Mouse (Mus musculus) cerebellum, adult 18-20 months (tissue): ENCODE data around the gene Slc25a45.

ENCODE experiments used
- DNase-seq, 2 experiments: peaks; one replicate each; pipeline ENCODE4 v3.0.0; 2021

The Slc25a45 gene

DNA sequence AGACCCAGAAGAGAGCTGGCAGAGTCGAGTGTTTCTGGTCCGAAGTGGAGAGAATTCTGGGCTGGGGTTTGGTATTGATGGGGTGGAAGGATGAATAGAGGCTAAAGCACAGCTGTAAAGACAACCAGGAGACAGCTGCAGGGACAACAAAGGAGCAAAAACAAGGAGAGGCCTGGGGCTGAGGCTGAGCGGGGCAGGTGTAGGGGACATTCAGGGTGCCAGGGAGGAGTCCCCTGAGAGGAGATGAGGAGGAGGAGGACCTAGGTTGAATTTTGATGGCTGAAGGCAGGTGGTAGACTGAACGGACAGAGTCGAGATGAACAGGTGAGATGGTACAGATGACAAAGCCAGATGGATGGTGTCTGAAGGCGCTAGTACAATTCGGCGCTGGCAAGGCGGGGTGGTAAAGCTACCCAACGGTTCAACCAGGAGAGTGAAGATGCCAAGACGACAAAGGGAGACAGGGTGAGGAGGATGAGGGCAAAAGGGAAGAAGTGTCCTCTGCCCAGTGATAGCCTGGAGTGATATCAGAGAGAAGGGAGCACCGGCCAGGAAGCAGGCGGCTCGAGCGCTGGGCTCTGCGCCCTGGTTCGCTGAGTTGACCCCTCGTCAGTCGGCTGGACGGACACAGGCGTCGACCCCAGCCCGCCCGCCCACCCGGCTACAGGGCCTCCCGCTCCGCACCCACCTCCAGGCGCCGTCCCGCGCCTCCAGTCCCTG lies 15.8 kb downstream of the Slc25a45 start:
- DNase-seq = no peak

DNA sequence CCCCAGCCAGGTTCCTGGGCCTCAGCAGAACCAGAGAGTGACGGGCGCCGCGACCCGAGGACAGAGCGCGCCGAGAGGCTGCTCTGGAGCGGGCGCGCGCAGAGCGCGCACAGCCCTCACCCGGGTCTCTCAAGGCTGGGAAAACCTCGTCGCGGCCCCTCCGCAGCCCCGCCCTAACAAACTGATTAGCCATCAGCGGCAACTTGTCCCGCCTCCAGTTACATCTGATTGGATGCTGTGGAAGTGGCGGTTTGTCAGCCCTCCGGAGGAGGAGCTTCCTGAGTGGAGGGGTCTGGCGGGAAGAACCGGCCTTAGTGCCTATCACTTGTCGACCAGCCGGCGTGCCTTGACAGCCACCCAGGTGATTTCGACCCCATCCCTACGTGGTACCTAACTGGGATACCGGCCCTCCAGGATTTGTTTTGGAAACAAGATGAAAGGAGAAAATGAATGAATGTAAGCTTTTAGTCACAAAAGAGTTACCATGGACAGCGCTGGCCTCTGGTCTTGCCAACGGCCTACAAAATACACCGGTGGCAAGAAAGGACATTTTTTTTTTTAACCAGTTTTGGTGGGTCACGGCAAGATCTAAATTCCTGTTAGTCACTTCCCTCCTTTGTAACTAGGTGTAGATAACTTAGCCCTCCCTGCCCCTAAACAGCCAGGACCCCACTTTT lies 16.5 kb downstream of the Slc25a45 start, which contains the start of gene Tigd3:
Tigd3 (minus strand) TSS at position 148 of the 677 bp plus-strand sequence.
- peak; percentile 96 to 99 for DNase-seq

DNA sequence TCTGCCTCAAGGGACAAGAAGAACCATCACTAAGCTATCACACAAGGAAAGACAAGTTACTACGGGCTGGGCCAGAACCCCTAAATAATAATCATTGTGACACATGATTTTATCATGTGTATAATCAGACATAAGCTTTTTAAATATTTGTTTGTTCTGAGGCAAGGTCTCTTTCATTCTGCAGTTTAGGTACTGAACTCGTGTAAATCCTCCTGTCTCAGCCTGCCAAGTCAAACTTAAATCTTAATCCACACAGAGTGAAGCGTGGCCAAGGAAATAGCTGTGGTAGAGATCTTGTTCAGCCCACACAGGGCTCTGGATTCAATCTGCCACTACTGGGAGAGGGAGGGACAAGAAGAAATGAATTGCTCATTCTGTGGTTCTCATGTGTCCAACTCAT lies 29.7 kb downstream of the Slc25a45 start:
- DNase-seq = no peak

DNA sequence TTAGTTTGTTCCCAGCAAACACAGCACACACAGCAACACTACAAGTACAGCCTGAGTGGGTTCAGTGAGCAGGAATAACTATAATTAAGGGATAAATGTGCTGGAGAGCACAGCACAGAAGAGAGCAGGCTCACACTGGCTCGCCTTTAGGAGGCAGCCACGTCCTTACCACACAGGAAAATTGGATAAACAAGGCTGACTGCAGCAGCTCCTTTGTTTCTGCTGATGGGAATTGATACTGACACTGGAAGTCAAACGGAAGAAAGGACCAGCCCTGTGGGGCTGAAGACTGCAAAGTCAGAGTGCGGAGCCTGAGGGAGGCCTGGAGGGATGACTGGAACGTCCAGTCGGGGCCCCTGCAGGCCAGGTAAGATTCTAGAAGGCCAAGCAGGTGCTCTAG lies 32.6 kb downstream of the Slc25a45 start:
- DNase-seq = no peak

DNA sequence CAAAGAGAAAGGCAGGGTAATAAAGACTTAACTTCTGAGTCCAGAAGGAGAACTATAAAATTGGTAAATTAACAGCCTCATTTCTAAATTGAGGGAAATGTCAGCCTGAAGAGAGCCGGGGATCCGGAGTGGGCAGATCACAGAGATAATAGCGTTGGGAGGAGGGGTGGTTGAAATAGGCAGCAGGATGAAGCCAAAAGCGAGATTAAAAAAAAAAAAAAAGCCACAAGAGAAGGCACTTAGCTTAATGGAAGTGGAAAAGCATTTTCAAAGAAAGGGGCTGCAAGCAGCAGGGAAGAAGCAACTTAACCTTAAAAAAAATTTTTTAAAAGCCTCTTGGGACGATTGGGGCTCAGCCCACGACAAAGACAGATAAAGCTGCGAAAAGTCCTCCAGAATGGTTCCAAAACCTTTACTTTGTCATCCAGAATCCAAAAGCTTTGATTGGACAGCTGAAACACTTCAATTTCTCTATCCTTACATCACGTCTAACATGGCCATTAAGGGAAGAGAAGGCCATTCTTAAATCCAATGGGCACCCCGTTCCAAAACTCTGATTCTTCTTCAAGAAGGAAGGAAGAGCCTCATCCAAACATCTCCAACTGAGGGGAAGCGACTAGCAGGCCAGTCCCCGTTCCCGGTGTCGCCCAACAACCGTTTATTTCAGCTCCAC lies 34.0 kb downstream of the Slc25a45 start:
- no peak for DNase-seq

DNA sequence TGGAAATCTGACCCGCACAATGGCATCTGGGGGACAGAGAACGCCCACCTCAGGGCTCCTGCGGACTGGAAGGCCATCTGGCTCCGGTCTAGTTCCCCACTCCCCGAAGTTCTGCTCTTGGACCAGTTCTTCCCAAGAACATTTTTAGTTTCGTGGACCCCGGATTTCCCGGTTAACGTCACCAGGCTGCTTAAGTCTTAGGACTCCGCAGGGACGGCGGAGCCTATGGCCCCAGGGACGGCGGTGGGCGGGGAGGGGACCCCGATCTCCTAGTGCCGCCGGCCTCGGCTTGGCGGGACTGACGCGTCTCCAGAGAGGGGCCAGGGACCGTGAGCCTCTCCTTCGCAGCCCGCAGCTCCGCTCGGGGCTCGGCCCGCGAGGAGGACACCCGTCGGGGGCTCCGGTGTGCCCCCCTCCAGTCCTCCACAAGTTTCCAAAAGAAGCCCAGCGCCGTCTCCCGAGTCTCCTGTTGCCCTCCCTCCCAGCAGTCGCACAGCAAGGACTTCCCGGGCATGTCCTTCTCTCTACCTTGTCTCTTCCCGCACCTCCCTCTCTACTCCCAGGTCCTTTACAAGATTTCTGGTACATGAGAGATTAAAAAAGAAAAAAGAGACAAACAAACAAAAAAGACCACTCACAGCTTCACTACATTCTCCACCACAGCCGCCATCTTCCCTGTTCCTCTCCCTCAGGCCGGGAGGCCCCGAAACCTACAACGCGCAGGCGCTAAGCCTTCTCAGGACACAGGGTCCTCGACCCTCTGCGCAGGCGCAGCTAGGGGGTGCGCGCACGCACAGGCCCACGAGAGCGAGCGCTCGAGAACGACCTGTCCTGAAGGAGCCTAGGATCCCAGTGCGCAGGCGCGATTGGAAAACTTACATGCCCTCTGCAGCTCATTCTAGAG lies 34.7 kb downstream of the Slc25a45 start:
- peak; percentile 99 to 100 for DNase-seq

DNA sequence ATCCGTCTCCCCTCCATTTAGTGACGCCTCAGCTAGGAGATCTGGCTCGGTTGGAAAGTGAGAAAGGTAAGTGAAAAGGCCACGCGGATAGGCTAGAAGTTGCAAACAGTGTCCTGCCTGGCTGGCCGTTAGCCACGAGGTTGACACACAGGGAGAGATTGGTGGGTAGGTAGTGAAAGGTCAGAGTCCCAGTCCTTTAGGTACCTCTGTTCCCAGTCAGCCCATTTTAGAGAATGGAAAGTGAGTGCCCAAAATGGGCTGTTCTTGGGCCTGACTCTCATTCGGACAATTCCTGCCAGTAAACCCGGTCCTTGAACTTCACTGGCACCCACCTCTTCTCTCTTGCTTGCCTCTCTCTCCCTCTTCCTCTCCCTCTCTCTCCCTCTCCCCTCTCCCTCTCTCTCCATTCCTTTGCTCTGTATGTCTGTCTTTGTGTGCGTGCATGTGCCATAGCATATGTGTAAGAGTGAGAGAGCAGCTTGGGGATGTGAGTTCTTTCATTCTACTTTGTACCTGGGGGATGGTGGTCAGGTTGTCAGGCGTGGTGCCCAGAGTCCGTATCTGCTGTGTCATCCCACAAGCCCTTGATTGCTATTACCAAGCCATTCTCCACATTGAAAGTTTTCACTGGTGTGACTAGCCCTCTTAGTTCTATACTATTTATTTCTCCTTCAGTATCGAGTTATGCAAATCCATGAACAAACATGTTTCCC lies 35.6 kb downstream of the Slc25a45 start, which contains the start of gene Dpf2:
Dpf2 (minus strand) TSS at position 4 of the 713 bp plus-strand sequence.
- no peak for DNase-seq

DNA sequence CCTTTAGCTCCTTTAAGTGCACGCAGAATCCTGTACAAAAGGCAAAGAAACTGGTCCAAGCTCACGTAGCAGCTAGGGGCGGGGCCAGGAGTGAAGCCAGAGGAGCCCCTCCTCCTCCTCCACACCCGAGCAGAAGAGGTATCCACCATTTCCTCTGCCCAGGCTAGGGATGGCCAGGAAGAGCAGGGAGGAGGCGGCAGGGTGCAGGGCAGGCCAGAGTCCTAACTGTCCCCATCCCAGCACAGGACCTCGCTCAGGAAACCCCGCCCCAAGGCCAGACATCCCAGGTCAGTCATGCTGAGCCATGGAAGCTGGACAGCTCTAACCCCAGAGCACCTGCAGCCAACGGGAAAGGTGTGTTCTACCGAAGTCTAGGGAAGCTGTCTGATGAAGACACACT lies 44.1 kb downstream of the Slc25a45 start:
- no peak for DNase-seq

DNA sequence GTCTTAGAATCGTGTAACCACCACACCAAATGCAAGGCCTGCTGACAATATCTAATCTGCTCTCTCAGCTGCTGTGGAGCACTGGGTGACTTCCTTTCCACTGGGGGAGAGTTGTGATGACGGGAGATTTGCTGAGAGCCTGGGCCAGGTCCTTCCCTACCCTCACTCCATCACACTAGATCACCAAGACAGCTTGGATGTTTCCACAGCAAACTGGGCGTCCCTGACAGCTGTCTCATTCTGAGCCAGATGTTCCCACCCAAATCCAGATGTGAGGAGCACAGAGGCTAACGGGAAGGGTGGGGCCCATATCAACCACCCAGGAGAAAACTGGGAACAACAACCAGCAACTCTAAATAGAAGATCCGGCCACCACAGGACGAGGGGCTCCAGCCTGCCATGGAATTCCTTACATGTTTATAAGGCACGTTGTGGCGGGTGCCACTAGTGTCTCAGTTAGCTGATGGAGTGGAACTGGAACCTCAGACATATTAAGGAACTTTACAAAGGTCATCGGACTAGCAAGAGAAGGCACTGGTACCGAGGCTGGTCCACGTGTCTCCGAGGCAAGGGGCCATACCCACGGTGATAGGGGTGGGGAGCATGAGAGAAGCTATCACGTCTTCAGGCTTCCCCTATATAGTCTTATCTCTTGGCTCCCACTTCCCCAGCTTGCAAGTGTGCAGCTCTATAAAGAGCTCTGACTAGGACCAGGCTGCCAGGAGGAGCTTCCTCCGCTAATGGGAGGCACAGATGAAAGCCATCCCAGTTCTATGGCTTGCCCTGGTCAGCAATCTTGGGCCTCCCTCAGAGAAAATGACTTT lies 44.7 kb downstream of the Slc25a45 start:
- DNase-seq = no peak

DNA sequence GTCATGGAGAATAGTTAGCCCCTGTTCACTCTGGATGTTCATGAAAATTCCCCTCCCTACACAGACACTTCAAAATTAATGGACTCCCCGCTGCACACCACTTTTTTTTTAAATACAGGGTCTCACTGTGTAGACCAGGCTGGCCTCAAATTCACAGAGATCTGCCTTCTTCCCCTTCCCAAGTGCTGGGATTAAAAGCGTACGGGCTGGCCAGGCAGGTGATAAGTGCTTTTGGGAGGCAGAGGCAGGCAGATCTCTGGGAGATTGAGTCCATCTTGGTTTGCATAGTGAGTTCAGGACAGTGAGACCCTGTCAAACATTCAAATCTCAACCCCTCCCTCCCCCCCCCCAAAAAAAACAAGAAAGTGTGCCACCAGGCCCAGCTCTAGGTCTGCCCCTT lies 45.4 kb downstream of the Slc25a45 start:
- DNase-seq = no peak

DNA sequence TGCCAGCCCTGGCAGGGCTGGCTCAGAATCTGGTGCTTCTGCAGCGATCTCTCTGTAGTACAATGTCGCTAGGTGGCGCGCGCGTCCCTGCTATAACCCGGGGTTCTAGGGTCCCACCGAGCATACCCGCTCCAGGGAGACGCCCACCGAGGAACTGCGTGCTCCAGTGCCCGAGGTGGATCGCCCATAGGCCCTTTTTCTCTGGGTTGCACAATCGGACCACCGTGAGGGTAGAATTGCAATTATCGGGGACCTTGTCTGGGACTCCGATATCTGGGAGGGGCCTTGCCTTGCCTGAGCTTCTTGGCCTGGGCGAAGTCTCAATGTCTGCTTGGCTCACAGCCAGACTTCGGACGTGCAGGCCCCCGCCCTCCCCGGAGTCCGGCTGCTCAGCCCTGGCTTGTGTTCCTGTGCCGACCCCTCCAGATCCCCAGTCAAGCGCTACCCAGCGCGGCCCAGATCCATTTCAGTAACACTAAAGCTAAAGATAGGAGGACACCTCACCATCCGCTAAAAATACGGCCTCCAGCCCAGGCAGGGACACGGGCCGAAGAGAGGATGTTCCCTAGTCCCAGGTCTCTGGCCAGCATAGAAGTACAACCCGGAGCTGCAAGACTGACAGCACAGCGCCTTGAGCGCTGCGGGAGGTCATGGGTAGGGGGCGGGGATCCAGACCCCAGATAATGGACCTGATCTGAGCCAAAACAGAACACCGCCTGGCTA lies 46.5 kb downstream of the Slc25a45 start:
- peak; percentile 90 to 94 for DNase-seq

DNA sequence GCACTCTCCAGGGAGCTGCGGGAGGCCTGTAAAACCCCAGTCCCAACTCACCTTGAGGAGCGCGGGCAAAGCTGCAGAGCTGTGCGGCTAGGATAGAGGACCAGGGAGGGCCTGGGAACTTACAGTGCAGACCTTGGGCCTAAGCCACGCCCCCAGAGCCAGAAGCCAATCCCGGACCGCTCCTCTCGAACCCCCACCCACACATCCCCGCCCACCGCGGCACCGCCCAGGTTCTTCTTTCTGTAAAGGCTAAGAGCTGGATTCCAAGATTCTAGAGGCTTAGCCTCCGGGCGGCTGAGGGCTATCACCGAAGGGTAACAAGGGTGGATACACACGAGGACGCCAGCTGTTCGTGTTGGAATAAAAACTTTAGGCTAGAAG lies 47.1 kb downstream of the Slc25a45 start, which contains the start of gene Cdc42ep2:
Cdc42ep2 (minus strand) TSS at position 104 of the 381 bp plus-strand sequence.
- DNase-seq = peak; percentile 96 to 98

DNA sequence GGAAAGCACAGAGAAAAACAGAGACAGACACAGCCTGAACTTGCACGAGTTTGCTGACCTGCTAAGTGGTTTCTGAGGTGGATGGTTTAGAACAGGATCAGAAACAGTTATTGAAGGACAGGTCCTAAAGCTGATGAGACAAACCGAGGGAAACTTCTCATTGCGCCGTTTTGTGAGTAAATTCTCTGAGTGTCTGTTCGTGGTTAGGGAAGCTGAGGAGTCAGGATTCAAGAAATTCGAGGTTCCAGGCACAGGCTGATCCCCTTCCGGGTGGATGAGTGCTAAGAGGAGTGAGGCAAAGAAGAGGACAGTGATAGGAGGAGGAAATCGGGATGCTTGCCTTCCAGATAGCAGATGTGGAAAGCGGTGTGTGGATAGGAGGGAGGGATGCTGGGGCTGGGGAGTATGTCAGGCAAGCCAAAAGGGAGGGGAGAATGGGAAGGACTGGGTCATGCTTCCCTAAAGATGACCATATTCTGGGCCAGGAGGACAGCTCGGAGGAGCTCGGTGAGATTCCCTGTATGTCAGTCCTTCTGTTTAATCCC lies 47.8 kb downstream of the Slc25a45 start:
- no peak for DNase-seq

DNA sequence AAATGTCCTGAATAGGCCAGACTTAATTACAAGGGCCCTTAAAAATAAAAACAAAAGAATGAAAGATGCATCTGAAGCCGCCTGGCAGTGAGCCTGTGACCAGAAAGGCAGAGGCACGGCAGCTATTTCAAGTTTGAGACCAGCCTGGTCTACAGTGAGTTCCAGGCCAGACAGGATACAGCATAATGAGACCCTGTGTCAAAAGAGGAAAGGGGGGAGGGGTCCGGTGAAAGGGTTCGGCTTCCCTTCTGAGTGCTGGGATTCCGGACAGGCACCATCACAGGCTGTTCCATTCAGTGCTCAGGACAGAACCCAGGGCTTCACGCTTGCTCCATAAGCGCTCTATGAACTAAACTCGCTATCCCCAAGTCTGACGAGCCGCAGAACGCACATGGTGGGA lies 49.4 kb downstream of the Slc25a45 start:
- no peak for DNase-seq

DNA sequence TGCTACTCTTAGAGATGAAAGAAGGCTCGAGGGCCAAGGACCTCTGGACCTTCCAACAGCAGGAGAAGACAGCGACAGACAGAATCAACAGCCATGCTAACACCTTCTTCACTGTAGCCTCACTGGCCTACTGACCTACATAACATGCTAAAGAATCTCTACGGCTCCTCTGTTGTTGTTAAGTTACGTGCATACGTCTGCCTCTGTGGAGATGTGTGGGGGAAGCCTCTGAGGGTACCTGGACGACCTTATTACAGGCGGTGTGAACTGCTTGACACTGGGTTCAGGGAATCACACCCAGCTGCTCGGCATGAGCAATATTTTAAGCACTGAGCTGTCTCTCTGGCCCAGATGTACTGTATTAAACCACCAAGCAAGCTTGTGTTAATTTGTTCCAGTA lies 49.9 kb downstream of the Slc25a45 start:
- DNase-seq = no peak

DNA sequence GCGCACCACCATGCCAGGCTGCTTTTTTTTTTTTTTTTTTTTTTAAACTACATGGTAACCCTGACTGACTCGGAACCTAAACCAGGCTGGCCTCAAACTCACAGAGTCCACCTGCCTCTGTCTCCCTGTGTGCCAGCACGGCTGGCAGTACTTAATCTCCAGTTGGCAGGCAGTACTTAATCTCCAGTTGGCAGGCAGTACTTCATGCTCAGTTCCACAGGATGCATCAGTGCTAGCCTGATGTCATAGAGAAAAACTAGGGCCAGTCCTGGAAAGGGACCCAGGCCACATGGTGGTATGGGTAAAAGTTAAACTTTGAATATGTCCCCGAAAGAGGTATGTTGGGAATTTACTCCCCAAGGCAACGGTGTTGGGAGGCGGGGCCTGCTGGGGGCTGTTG lies 50.5 kb downstream of the Slc25a45 start:
- DNase-seq = no peak

DNA sequence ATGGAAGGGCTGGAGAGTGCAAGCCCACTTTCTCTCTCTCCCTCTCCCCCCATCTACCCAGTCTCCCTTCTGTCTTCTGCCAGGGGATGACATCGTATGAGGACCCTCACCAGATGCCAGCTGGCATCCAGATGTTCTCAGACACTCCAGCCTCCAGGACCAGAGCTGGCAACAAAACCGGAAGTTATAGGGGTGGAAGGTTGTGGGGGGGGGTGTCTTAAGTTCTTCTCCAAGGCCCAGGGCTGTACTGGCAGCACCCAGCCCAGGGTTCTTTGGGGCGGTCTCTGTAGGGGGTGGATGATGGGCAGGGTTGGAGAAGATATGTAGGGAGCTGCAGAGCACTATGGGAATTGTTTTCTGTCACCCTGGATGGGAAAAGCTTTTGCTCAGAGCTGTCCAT lies 50.9 kb downstream of the Slc25a45 start:
- no peak for DNase-seq

DNA sequence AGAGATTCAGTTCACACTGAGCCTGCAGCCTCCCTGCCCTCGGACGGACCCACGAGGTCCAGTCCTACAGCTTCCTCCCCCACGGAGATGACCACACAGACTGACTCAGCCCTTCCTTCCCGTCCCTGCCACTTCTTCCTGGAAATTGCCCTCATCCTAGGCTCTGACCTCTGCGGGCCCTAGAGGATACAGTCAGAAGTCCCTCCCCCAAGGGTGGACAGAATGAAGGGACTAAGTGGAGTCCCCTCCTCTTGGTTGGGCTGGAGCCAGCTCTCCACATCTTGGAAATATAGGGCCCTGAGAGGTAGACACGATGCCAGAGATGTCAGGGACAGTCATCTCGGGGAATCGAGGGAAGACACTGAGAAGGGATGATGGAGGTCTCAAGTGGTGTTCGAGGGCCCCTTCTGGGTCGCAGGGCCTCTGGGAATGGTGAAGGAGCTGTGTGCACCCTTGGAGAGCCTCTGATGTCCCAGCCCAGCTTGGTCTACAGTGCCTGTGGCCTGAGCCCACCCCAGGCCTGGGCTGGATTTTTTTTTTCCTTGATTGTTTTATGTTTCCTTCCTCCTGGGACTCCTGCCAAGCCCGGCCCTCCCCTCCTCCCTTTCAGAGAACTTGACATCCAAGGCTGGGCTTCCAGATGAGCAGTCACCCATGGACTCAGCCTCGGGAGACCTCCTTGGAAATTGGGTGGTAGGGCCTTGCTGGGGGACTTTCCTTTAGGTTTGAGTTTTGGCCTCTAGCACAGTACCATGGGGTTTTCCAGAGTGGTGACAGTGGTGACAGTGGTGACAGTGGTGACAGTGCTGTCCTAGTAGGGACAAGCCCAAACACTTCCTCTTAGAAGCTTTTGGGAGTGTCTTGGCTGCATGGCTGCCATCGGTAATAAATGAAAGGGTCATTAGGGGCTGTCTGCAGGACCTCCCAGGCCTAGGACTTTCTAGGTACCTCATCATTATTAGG lies 52.3 kb downstream of the Slc25a45 start:
- DNase-seq = no peak

DNA sequence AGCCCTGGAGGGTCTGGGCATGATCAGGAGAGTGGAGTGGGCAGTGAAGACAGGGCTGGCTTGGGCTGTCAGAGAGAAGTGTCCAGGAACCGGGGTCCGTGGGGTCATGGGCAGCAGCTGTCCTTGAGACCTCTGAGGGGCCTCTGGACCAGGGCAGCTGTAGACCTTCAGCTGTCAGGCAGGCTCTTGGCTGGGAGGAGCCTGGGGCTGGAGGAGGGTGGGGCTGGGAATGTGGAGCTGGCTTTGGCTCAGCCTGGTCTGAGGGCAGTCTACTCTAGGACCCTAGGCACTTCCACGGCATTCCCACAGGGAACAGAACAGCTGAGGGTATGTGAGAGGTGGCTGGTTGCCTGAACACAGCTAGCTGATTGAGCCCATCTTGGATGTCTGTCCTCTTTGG lies 57.7 kb downstream of the Slc25a45 start:
- no peak for DNase-seq
